Mouse (Mus musculus) kidney, postnatal 0 days (tissue): Measurements from ENCODE around the gene Wasf3. TPM values are rescaled to one million over a fixed set of nuclear protein-coding genes. Genes with fewer than 3 reads are reported as not detected.

Experiments used
- polyA plus RNA-seq: library from polyadenylated mRNA; unstranded; fragments of >200 nt; fragmentation: Nextera tagmentation; extraction: Ambion mirVana; gene quantifications from 2 replicates; pipeline ENCODE4 v1.2.1, GENCODE M21; 2015

Wasf3 gene
- polyA plus RNA-seq, 1 experiment from 2014 or later: 2.0 TPM

Other genes starting within 250 kb of the Wasf3 start
- gene Gm5565, start 224.4 kb upstream of the Wasf3 start, polyA plus RNA-seq: not detected in 2 replicates
- gene Gm6309, start 214.3 kb upstream of the Wasf3 start, polyA plus RNA-seq: not detected in 2 replicates
- gene 1700001J03Rik, start 199.7 kb upstream of the Wasf3 start, polyA plus RNA-seq: 0.26 and 0.32 TPM in 2 replicates
- gene Rnf6, start 163.4 kb upstream of the Wasf3 start, polyA plus RNA-seq: 54.6 and 63.2 TPM in 2 replicates
- 18.1 and 18.6 TPM in 2 replicates for gene Cdk8, start 153.8 kb upstream of the Wasf3 start, polyA plus RNA-seq
- not detected in 2 replicates for gene Gm6408, start 97.0 kb downstream of the Wasf3 start, polyA plus RNA-seq
- gene Gm6370, start 106.4 kb downstream of the Wasf3 start, polyA plus RNA-seq: not detected in 2 replicates
- gene 4930449I24Rik, start 117.4 kb downstream of the Wasf3 start, polyA plus RNA-seq: not detected in 2 replicates
- not detected in 2 replicates for gene Gm3402, start 129.1 kb downstream of the Wasf3 start, polyA plus RNA-seq
- gene Gm3404, start 140.8 kb downstream of the Wasf3 start, polyA plus RNA-seq: not detected in 2 replicates
- gene Gm3409, start 152.7 kb downstream of the Wasf3 start, polyA plus RNA-seq: not detected in 2 replicates
- not detected in 2 replicates for gene Gm3415, start 171.2 kb downstream of the Wasf3 start, polyA plus RNA-seq
- gene Gpr12, start 200.3 kb downstream of the Wasf3 start, polyA plus RNA-seq: 0.61 and 0.68 TPM in 2 replicates